Mouse (Mus musculus) heart, adult 9 months (tissue): ENCODE measurements around the gene Rnf121.

Experiments used
- DNase-seq, 2 experiments: peaks; one replicate each; pipeline ENCODE4 v3.0.0; 2022; ENCODE audit warnings: low spot score in 2 of 2

Gene Rnf121

GRCm38 (mm10) chr7:101999461-102000151 lies 65.7 kb downstream of the Rnf121 start:
- no peak for DNase-seq

DNA sequence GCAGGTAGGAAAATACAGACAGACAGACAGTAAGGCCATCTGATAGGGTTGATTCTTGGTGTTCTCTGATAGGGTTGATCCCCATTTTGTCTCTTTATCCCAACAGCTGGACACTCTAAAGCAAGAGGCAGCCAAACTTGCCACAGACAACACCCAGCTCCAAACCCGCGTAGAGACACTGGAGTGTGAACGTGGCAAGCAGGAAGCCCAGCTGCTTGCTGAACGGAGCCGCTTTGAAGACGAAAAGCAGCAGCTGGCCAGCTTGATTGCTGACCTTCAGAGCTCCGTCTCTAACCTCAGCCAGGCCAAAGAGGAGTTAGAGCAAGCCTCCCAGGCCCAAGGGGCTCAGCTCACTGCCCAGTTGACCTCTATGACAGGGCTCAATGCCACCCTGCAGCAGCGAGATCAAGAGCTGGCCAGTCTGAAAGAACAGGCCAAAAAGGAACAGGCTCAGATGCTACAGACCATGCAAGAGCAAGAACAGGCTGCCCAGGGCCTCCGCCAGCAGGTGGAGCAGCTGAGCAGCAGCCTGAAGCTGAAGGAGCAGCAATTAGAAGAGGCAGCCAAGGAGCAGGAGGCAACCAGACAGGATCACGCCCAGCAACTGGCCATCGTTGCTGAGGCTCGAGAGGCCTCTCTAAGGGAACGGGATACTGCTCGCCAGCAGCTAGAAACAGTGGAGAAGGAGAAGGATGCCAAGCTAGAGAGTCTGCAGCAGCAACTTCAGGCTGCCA lies 66.9 kb downstream of the Rnf121 start:
- DNase-seq, result peak; percentile 77 to 88

DNA sequence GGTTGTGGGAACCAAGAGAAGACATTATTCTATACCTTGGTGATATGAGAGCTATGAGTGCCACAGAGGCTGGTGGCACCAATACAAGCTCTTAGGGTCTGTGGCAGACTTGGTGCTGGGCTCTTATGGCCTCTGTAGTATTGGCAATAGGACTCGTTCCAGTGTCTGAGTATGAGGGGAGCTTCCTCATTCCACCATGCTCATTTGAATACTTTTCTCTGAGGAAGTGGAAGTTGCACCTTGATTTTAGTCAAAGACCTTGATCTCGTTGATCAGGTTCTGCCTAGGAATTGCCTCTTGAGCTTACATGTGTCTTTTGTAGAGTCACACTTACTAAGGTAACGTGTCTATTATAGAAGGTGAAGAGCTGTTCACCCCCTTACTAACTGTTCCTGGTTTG lies 71.0 kb downstream of the Rnf121 start:
- no peak for DNase-seq

GRCm38 (mm10) chr7:101985081-101985480 lies 80.2 kb downstream of the Rnf121 start:
- DNase-seq, result no peak

GRCm38 (mm10) chr7:101982735-101983134 lies 82.5 kb downstream of the Rnf121 start:
- DNase-seq, result no peak

- peak; percentile 51 to 62 for DNase-seq
Measured at GRCm38 (mm10) chr7:101974505-101974904, 90.8 kb downstream of the Rnf121 start.

- no peak for DNase-seq
Measured at GRCm38 (mm10) chr7:101973730-101974129, 91.5 kb downstream of the Rnf121 start.

- DNase-seq, result no peak
Measured at GRCm38 (mm10) chr7:101971721-101972120, 93.5 kb downstream of the Rnf121 start.

GRCm38 (mm10) chr7:101970821-101971461 lies 94.3 kb downstream of the Rnf121 start:
- DNase-seq, result peak; percentile 82 to 84

GRCm38 (mm10) chr7:101970429-101970775 lies 94.9 kb downstream of the Rnf121 start:
- peak; percentile 89 to 93 for DNase-seq

DNA sequence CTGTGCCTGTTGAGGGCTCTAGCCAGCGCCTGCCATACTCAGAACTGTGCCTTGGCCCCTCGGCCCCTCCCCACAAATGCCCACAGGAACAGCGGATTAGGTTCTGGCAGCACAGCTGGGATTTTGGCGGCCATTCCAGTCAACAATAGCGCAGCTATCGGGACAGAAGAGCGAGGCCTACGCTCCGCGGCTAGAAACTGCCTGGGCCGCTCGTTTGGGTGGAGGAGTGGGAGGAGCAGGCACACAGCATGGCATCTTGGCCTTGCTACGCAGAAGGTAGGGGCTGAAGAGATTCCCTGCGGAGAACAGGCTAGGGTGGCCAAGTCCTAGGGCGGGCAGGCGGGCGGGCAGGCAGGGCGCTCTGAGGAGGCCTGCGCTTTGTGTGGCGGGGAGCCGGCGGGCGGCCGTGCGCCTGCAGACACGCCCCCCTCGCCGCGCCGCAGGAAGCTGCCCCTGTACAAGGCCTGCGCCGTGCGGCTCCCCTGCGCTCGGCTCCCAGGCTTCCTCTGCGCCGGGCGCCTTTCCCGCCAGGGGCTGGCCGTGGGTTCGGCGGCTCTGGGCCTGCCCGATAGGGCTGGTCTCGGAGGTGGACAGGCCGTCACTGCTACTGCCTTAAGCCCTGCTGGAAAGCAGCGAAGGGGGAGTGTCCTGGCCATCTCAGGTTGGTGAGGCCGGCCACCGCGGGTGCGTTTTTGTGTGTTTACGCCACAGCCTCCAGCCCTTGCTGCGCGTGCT lies 95.4 kb downstream of the Rnf121 start:
- peak; percentile 83 to 86 for DNase-seq
